Mouse (Mus musculus) hindbrain, embryonic 16.5 days (tissue): ENCODE measurements around the gene Pepd. TPM values are rescaled to one million over a fixed set of nuclear protein-coding genes. Genes with fewer than 3 reads are reported as not detected.
A peak's percentile ranks its signal among the peaks of the same experiment; 100 is the strongest.

ENCODE experiments used
- ATAC-seq: fragments of 200-750 bp; cut with Nextera tagmentation; 2 replicates; pipeline ENCODE4 v1.8.0; 2017; ENCODE audit warnings: moderate TSS enrichment, moderate library complexity
- H3K27ac ChIP-seq: fragments of 300-500 bp; sonication (generic); 2 replicates; pipeline ENCODE4 v1.5.1; 2014; ENCODE audit warnings: low read depth, mild to moderate bottlenecking, control low read depth, low read length, moderate library complexity
- H3K27me3 ChIP-seq: fragments of 300-500 bp; sonication (generic); replicated peaks from 2 replicates; pipeline ENCODE4 v1.6.1; 2014; ENCODE audit warnings: low read length; ENCODE audit not compliant: control insufficient read depth, insufficient read depth
- H3K36me3 ChIP-seq: fragments of 300-500 bp; sonication (generic); 2 replicates; pipeline ENCODE4 v1.6.1; 2014; ENCODE audit warnings: mild to moderate bottlenecking, low read length, moderate library complexity, mixed read lengths; ENCODE audit not compliant: control insufficient read depth, insufficient read depth
- H3K4me1 ChIP-seq: fragments of 300-500 bp; sonication (generic); 2 replicates; pipeline ENCODE4 v1.6.1; 2014; ENCODE audit warnings: low read depth, low read length; ENCODE audit not compliant: control insufficient read depth, insufficient read depth
- H3K4me2 ChIP-seq: fragments of 300-500 bp; sonication (generic); 2 replicates; pipeline ENCODE4 v1.6.1; 2014; ENCODE audit warnings: mild to moderate bottlenecking, low read length, control low read depth, moderate library complexity
- H3K4me3 ChIP-seq: fragments of 300-500 bp; sonication (generic); 2 replicates; pipeline ENCODE4 v1.5.1; 2014; ENCODE audit warnings: mild to moderate bottlenecking, low read length, control low read depth, moderate library complexity
- H3K9ac ChIP-seq: fragments of 300-500 bp; sonication (generic); 2 replicates; pipeline ENCODE4 v1.6.1; 2014; ENCODE audit warnings: low read depth, mild to moderate bottlenecking, control low read depth, low read length, moderate library complexity
- H3K9me3 ChIP-seq: fragments of 300-500 bp; sonication (generic); 2 replicates; pipeline ENCODE4 v1.6.1; 2014; ENCODE audit warnings: mild to moderate bottlenecking, low read length, moderate library complexity; ENCODE audit not compliant: control insufficient read depth
- WGBS: fragments of 180-500 bp; shearing (Covaris S2); extraction: QIAGEN DNeasy Blood & Tissue Kit; methylation state at CpG from one replicate; pipeline ENCODE4 v1.1.7; 2014; 5-methylcytosine and 5-hydroxymethylcytosine counted together
- polyA plus RNA-seq: library from polyadenylated mRNA; unstranded; fragments of >200 nt; fragmentation: Nextera tagmentation; extraction: Ambion mirVana; gene quantifications from 2 replicates; pipeline ENCODE4 v1.2.1, GENCODE M21; 2015

Pepd gene
- polyA plus RNA-seq, 1 experiment from 2014 or later = 69.5 TPM

DNA sequence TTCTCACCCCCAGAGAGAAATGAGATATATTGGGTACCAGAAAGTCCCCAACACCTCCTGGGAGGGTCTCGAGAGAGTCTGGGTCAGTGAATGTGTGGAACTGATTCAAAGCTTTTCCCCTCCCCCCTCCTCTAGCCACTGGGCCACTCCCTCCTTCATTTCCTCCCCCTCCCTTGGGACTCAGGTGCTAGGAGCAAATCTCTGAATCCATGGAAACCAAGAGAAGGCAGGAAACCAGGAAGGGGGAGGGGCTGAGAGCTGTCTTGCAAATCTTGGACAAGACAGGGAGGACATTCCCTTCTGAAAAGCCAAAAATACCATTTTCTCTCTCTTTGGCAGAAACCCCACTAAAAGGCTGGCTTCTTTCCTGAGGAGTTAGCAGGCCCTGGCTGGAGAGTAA is 15.1 kb upstream of the Pepd start:
- Histone ChIP-seq H3K9ac (no peak overlapping the region), H3K27me3 (no peaks in the 10 kb centered on the region), H3K36me3 (no peaks in the 10 kb centered on the region), H3K4me3 (no peak overlapping the region), H3K9me3 (no peaks in the 10 kb centered on the region), H3K27ac (no peak overlapping the region), H3K4me1 (no peaks in the 10 kb centered on the region), H3K4me2 (no peak overlapping the region)
- 0% methylated on average over 1 of the region's 1 CpGs for WGBS
- ATAC-seq = 0 out of 2 replicates have a peak, but pooled peaks have one; percentile 30

DNA sequence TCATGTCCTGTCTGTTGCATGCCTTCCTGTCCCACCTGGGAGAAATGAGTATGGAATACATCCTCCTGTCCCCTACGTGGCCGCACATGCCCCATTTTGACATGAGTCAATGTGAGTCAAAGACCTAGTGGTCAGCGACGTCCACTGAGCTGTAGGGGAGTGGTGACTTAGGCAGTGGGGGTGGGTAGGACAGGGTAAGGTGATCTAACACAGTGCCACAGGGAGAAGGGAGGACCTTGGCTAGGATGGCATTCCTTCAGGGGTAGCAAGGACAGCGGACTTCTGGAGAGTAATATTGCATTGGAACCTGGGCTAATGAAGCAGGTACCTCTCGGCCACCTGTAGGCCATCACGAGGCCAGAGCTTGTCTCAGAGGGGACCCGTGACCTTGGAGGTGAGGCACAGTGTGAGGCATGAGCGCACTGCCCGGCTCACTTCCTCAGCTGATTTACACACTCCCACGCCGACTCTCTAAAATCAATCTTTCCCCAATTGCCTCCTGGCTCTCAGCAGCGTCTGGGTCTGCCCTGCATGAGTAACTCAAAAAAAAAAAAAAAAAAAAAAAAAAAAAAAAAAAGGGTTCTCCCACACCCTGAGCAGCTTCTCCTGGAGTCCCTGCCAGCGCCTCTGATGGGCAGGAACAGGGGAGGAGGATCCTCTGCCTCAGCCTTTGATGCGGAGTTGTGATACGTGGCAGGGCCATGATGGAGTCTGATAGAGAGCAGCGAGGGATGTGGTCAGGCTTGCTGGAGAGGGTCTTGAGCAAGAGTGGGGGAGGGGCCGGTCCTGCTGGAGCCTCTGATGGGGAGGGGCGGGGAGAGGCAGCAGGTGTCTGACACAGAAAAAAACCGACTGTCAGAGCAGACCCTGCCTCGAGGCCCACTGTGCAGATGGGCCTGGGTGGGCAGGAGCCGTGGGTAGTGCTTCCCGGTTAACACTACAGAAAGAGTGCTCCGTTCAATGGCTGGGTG is 1.8 kb upstream of the Pepd start:
- Histone ChIP-seq H3K4me3 (no peak overlapping the region), H3K36me3 (no peaks in the 10 kb centered on the region), H3K27me3 (no peaks in the 10 kb centered on the region), H3K9ac (no peak overlapping the region), H3K4me1 (peaks cover 6% of the 10 kb centered on the region), H3K4me2 (no peak overlapping the region), H3K27ac (no peak overlapping the region), H3K9me3 (no peaks in the 10 kb centered on the region)
- WGBS = 29% methylated on average over 24 of the region's 24 CpGs
- no peak for ATAC-seq

DNA sequence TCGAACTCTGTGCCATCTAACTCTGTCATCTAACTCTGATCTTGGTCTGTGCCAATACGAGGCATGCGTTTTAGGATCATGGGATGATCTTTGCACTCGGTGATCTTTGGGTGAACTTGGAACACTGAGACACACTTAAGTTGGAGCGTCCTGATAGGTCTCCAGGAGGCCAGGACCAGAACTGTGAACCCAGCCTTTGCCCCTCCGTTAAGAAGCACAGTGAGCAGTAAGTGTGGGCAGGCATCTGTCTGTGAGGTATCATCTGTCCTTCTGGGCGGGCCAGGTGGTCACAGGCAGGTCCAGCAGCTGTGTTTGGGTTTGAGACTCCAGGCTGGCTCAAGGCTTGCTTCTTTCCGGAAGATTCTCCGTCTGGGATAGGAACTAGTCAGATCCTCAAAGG is 1.8 kb downstream of the Pepd start:
- no peak overlapping the region for H3K27ac ChIP-seq
- H3K4me3 ChIP-seq = no peak overlapping the region
- H3K9me3 ChIP-seq = no peaks in the 10 kb centered on the region
- no peaks in the 10 kb centered on the region for H3K27me3 ChIP-seq
- H3K4me1 ChIP-seq = peaks cover 6% of the 10 kb centered on the region
- H3K9ac ChIP-seq = no peak overlapping the region
- no peak for ATAC-seq
- no peaks in the 10 kb centered on the region for H3K36me3 ChIP-seq
- WGBS = 92% methylated on average over 9 of the region's 9 CpGs
- no peak overlapping the region for H3K4me2 ChIP-seq

DNA sequence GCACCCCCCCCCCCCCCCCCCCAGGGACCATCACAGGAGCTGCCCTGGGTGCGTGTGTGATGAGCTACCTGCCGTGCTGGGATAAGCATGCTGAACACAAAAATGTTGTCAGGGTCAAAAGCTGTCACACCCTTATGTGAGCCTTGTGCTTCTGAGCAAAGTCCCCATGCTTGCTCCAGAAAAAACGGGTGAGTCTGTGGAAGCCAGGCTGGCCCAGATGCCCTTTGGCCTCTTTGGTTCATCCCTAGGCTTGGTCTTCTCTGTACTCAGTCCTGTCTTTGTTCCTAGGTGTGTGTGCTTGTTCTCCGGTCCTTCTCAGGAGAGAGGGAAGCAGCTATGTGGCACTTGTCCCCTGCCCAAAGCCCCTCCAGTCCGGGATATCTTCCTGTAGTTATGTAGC is 3.4 kb downstream of the Pepd start:
- Histone ChIP-seq H3K36me3 (no peaks in the 10 kb centered on the region), H3K4me3 (no peak overlapping the region), H3K4me2 (no peak overlapping the region), H3K27ac (no peak overlapping the region), H3K27me3 (no peaks in the 10 kb centered on the region), H3K9ac (no peak overlapping the region), H3K9me3 (no peaks in the 10 kb centered on the region), H3K4me1 (peaks cover 6% of the 10 kb centered on the region)
- WGBS = 90% methylated on average over 4 of the region's 5 CpGs
- no peak for ATAC-seq

DNA sequence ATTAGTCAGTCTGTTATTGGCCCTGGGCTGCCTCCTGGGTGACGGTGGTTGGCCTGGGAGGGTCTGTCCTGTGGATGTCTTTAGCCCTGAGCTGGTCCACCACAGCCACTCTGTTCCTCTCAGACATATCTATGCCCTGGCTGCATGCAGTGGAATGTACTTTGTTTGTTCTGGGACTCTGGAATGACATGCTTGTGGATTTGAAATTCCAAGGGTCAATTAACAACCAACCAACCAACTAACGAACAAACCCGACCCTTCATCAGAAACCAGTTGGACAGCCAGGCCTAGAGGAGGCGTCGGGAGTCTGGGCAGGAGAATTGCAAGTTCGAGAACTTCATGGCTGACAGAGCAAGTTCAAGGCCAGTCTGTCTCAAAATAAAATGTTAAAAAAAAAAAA is 5.4 kb downstream of the Pepd start:
- peaks cover 3% of the 10 kb centered on the region for H3K4me1 ChIP-seq
- H3K27me3 ChIP-seq = no peaks in the 10 kb centered on the region
- H3K36me3 ChIP-seq = no peaks in the 10 kb centered on the region
- no peak overlapping the region for H3K4me3 ChIP-seq
- ATAC-seq = no peak
- no peak overlapping the region for H3K4me2 ChIP-seq
- no peak overlapping the region for H3K27ac ChIP-seq
- no peak overlapping the region for H3K9ac ChIP-seq
- no peaks in the 10 kb centered on the region for H3K9me3 ChIP-seq
- WGBS = 82% methylated on average over 6 of the region's 6 CpGs

- no peak overlapping the region for H3K4me2 ChIP-seq
- H3K9me3 ChIP-seq = no peaks in the 10 kb centered on the region
- H3K27me3 ChIP-seq = no peaks in the 10 kb centered on the region
- ATAC-seq = no peak
- H3K36me3 ChIP-seq = no peaks in the 10 kb centered on the region
- H3K4me3 ChIP-seq = no peak overlapping the region
- no peaks in the 10 kb centered on the region for H3K4me1 ChIP-seq
- no peak overlapping the region for H3K27ac ChIP-seq
- no peak overlapping the region for H3K9ac ChIP-seq
- 96% methylated on average over 4 of the region's 4 CpGs for WGBS
These were observed 5.8 kb downstream of the Pepd start for GRCm38 (mm10) chr7:34917998-34918397.

DNA sequence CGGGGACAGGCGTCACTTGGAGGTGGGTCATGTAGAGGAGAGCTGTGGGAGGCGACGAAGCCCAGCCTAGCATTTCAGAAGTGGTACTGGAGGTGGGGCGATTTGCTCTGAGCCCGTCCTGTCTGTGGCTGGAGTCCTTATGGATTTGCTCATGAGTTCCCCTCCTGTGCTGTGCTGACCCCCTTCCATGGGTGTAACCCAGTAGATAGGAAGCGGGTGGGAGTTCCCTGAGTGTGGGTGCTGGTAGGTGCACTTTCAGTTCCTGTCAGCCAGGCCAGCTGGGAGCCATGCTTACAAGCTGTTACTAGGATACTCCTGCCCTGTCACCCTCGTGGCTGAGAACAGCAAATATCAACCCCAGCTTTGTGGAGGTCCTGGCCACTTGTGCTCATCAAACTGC is 6.2 kb downstream of the Pepd start:
- Histone ChIP-seq H3K27me3 (no peaks in the 10 kb centered on the region), H3K36me3 (no peaks in the 10 kb centered on the region), H3K4me2 (no peak overlapping the region), H3K4me3 (no peak overlapping the region), H3K9ac (no peak overlapping the region), H3K9me3 (no peaks in the 10 kb centered on the region), H3K27ac (no peak overlapping the region), H3K4me1 (no peaks in the 10 kb centered on the region)
- WGBS = 87% methylated on average over 8 of the region's 8 CpGs
- ATAC-seq = no peak

DNA sequence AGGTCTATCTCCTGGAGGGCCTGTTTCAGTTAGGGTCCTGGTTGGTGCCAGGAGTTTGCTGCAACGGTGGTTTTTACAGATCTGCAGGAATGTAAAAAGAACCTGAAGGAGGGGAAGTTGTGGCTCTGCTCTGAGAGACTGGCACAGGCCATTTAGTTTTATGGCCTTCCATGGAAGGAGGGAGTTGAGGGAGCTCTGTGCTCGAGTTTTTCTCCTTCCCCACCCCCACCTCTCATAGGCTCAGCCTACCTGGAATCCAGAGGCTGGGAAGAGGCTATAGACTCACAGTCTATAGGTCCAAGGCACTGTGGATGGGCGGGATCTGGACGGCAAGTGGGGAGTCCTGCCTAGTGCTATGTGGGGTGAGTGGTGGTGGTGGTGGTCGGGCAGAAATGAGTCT is 6.9 kb downstream of the Pepd start:
- 82% methylated on average over 5 of the region's 5 CpGs for WGBS
- peak; percentile 44; the same call in 1 of the 2 replicates for ATAC-seq

DNA sequence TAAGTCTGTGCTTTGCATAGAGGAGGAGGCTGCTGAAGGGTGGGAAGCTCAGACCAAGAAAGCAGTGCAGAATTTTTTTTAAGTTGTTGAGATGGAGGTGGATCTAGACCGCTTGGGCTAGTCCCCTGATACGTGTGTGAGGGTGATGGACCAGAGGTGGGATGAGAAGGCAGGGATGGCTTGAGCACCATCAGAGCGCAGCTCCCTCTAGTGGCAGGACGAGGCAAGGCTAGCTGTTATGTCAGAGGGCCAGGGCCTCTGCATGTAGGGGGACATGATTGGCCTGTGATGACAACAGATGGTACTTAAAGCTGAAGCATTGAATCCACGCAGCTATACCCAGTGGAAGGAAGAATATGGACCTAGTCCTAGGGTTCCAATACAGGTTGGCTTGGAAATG is 7.6 kb downstream of the Pepd start:
- no peaks in the 10 kb centered on the region for H3K27me3 ChIP-seq
- no peaks in the 10 kb centered on the region for H3K4me1 ChIP-seq
- no peaks in the 10 kb centered on the region for H3K9me3 ChIP-seq
- no peak overlapping the region for H3K9ac ChIP-seq
- no peak overlapping the region for H3K27ac ChIP-seq
- ATAC-seq = no peak
- no peak overlapping the region for H3K4me3 ChIP-seq
- H3K4me2 ChIP-seq = no peak overlapping the region
- no peaks in the 10 kb centered on the region for H3K36me3 ChIP-seq
- WGBS = 51% methylated on average over 5 of the region's 5 CpGs

More for the DNA sequence above, 6.9 kb downstream of the Pepd start:
- Histone ChIP-seq H3K27ac (no peak overlapping the region), H3K4me3 (no peak overlapping the region), H3K27me3 (no peaks in the 10 kb centered on the region), H3K36me3 (no peaks in the 10 kb centered on the region), H3K4me2 (no peak overlapping the region), H3K9me3 (no peaks in the 10 kb centered on the region), H3K4me1 (no peaks in the 10 kb centered on the region), H3K9ac (no peak overlapping the region)
